Mouse (Mus musculus) MEL (cell line): ENCODE measurements at regions not wholly inside any gene's neighbourhood (a gene's known extent, or its start where the extent isn't known, plus 50 kb on each side); places are given as distances from the start of the nearest gene placed in this dataset.

Source experiments
- DNase-seq: peaks from one replicate; pipeline ENCODE4 v3.0.0; 2011; ENCODE audit warnings: low read depth, low spot score
- H3K27ac ChIP-seq: 2 replicates; pipeline ENCODE4 v1.5.1; 2012; ENCODE audit warnings: low read depth, mild to moderate bottlenecking, control low read depth, low read length, moderate library complexity; ENCODE audit not compliant: control insufficient read depth
- H3K27me3 ChIP-seq, 2 experiments: fragments of 150-350 bp in 1 of 2; sonication (generic) in 1 of 2; 2 replicates each; pipeline ENCODE4 v1.6.1; 2012; ENCODE audit warnings: low read length in 2 of 2, mild to moderate bottlenecking in 2 of 2, improper control_type of control experiment in 1 of 2, moderate library complexity in 1 of 2; ENCODE audit not compliant: insufficient read depth in 2 of 2, control insufficient read depth in 1 of 2
- H3K36me3 ChIP-seq, 2 experiments: 2 replicates each; pipeline ENCODE4 v1.6.1; 2012 to 2014; ENCODE audit warnings: low read length in 2 of 2, improper control_type of control experiment in 1 of 2, inconsistent platforms in 1 of 2, mild to moderate bottlenecking in 1 of 2; ENCODE audit not compliant: insufficient read depth in 2 of 2, control insufficient read depth in 1 of 2
- H3K4me1 ChIP-seq, 2 experiments: fragments of 150-350 bp in 1 of 2; sonication (generic) in 1 of 2; 2 replicates each; pipeline ENCODE4 v1.6.1; 2012; ENCODE audit warnings: low read length in 2 of 2, improper control_type of control experiment in 1 of 2, mild to moderate bottlenecking in 1 of 2; ENCODE audit not compliant: insufficient read depth in 2 of 2, control insufficient read depth in 1 of 2
- H3K4me3 ChIP-seq, 2 experiments: fragments of 150-350 bp in 1 of 2; sonication (generic) in 1 of 2; 2 replicates each; pipeline ENCODE4 v1.5.1; 2012; ENCODE audit warnings: low read depth in 2 of 2, low read length in 2 of 2, mild to moderate bottlenecking in 2 of 2, moderate library complexity in 2 of 2, control low read depth in 1 of 2, improper control_type of control experiment in 1 of 2; ENCODE audit not compliant: control insufficient read depth in 1 of 2, insufficient read depth in 1 of 2
- H3K79me2 ChIP-seq: 2 replicates; pipeline ENCODE4 v1.6.1; 2012; ENCODE audit warnings: mild to moderate bottlenecking, low read length, moderate library complexity; ENCODE audit not compliant: control insufficient read depth, poor library complexity, insufficient read depth
- H3K9ac ChIP-seq: 2 replicates; pipeline ENCODE4 v1.6.1; 2012; ENCODE audit warnings: low read depth, mild to moderate bottlenecking, control low read depth, low read length, moderate library complexity; ENCODE audit not compliant: control insufficient read depth, poor library complexity, severe bottlenecking
- H3K9me3 ChIP-seq: fragments of 150-350 bp; sonication (generic); replicated peaks from 2 replicates; pipeline ENCODE4 v1.6.1; 2012; ENCODE audit warnings: mild to moderate bottlenecking, low read length, improper control_type of control experiment, moderate library complexity; ENCODE audit not compliant: insufficient read depth
- BHLHE40 ChIP-seq: IDR thresholded peaks from 2 replicates; pipeline ENCODE4 v1.6.1; 2012; ENCODE audit warnings: low read depth, mild to moderate bottlenecking, inconsistent platforms, low read length, improper control_type of control experiment, borderline replicate concordance
- CHD1 ChIP-seq: IDR thresholded peaks from 2 replicates; pipeline ENCODE4 v1.6.1; 2012; ENCODE audit warnings: low read depth, mild to moderate bottlenecking, inconsistent platforms, low read length, improper control_type of control experiment
- CHD2 ChIP-seq: IDR thresholded peaks from 2 replicates; pipeline ENCODE4 v1.6.1; 2011; ENCODE audit warnings: low read length, improper control_type of control experiment
- E2F4 ChIP-seq: IDR thresholded peaks from 2 replicates; pipeline ENCODE4 v1.6.1; 2011; ENCODE audit warnings: low read depth, low read length, improper control_type of control experiment, borderline replicate concordance
- ELF1 ChIP-seq: IDR thresholded peaks from 2 replicates; pipeline ENCODE4 v1.6.1; 2014; ENCODE audit warnings: low read depth, mild to moderate bottlenecking, inconsistent platforms, low read length, improper control_type of control experiment, moderate library complexity
- GATA1 ChIP-seq: IDR thresholded peaks from 2 replicates; pipeline ENCODE4 v1.6.1; 2011; ENCODE audit warnings: low read depth, low read length, improper control_type of control experiment
- KAT2A ChIP-seq: conservative IDR thresholded peaks from 2 replicates; pipeline ENCODE4 v1.6.1; 2012; ENCODE audit warnings: low read depth, low read length, improper control_type of control experiment, inconsistent platforms
- MAX ChIP-seq: IDR thresholded peaks from 2 replicates; pipeline ENCODE4 v1.6.1; 2011; ENCODE audit warnings: low read length, improper control_type of control experiment
- MAZ ChIP-seq: IDR thresholded peaks from 2 replicates; pipeline ENCODE4 v1.6.1; 2012; ENCODE audit warnings: low read depth, mild to moderate bottlenecking, inconsistent platforms, low read length, improper control_type of control experiment
- MEF2A ChIP-seq: IDR thresholded peaks from 2 replicates; pipeline ENCODE4 v1.6.1; 2014; ENCODE audit warnings: low read depth, mild to moderate bottlenecking, inconsistent platforms, low read length, improper control_type of control experiment; ENCODE audit not compliant: poor library complexity, insufficient replicate concordance, severe bottlenecking; ENCODE audit errors: extremely low read depth
- MYB ChIP-seq: IDR thresholded peaks from 2 replicates; pipeline ENCODE4 v1.6.1; 2011; ENCODE audit warnings: mild to moderate bottlenecking, low read depth, low read length, improper control_type of control experiment
- POLR2A ChIP-seq, 2 experiments: IDR thresholded peaks; 2 replicates each; pipeline ENCODE4 v1.6.1; 2011 to 2012; ENCODE audit warnings: low read length in 2 of 2, mild to moderate bottlenecking in 2 of 2, control low read depth in 1 of 2, improper control_type of control experiment in 1 of 2, low read depth in 1 of 2, moderate library complexity in 1 of 2; ENCODE audit not compliant: control insufficient read depth in 1 of 2, insufficient read depth in 1 of 2, poor library complexity in 1 of 2
- POLR2AphosphoS2 ChIP-seq: IDR thresholded peaks from 2 replicates; pipeline ENCODE4 v1.6.1; 2011; ENCODE audit warnings: low read length, improper control_type of control experiment
- RAD21 ChIP-seq: IDR thresholded peaks from 2 replicates; pipeline ENCODE4 v1.6.1; 2011; ENCODE audit warnings: mild to moderate bottlenecking, low read depth, low read length, improper control_type of control experiment
- RCOR1 ChIP-seq: IDR thresholded peaks from 2 replicates; pipeline ENCODE4 v1.6.1; 2012; ENCODE audit warnings: low read depth, mild to moderate bottlenecking, inconsistent platforms, low read length, improper control_type of control experiment
- SMC3 ChIP-seq: IDR thresholded peaks from 2 replicates; pipeline ENCODE4 v1.6.1; 2011; ENCODE audit warnings: low read depth, low read length, improper control_type of control experiment
- TAL1 ChIP-seq: IDR thresholded peaks from 2 replicates; pipeline ENCODE4 v1.6.1; 2012; ENCODE audit warnings: mild to moderate bottlenecking, inconsistent platforms, low read length, moderate library complexity, mixed read lengths
- TBP ChIP-seq: IDR thresholded peaks from 2 replicates; pipeline ENCODE4 v1.8.0; 2011; ENCODE audit warnings: low read depth, low read length, improper control_type of control experiment
- ZC3H11A ChIP-seq: IDR thresholded peaks from 2 replicates; pipeline ENCODE4 v1.6.1; 2012; ENCODE audit warnings: low read depth, mild to moderate bottlenecking, inconsistent platforms, low read length, improper control_type of control experiment
- ZKSCAN1 ChIP-seq: IDR thresholded peaks from 2 replicates; pipeline ENCODE4 v1.6.1; 2012; ENCODE audit warnings: low read depth, mild to moderate bottlenecking, inconsistent platforms, low read length, improper control_type of control experiment, moderate library complexity

- Histone ChIP-seq H3K36me3 (no peaks in the 10 kb centered on the region), H3K4me1 (no peaks in the 10 kb centered on the region), H3K27me3 (no peaks in the 10 kb centered on the region), H3K4me3 (no peak overlapping the region), H3K27ac (no peak overlapping the region), H3K9me3 (no peaks in the 10 kb centered on the region), H3K79me2 (no peaks in the 10 kb centered on the region), H3K9ac (no peak overlapping the region)
- TF ChIP-seq MEF2A, result no peak
- TF ChIP-seq SMC3, result no peak
- TF ChIP-seq MAX, result no peak
- TF ChIP-seq RAD21, result no peak
- TF ChIP-seq RCOR1, result no peak
- TF ChIP-seq MAZ, result no peak
- no peak for TF ChIP-seq E2F4
- TF ChIP-seq GATA1, result no peak
- no peak for TF ChIP-seq MYB
- TF ChIP-seq KAT2A, result no peak
- no peak for TF ChIP-seq CHD2
- no peak for TF ChIP-seq ZC3H11A
- no peak for TF ChIP-seq ELF1
- no peak for TF ChIP-seq ZKSCAN1
- no peak for TF ChIP-seq TAL1
- TF ChIP-seq BHLHE40, result no peak
- DNase-seq, result no peak
Measured at GRCm38 (mm10) chr2:55817273-55817672, 381.5 kb downstream of the Kcnj3 start.

- H3K79me2 ChIP-seq, result no peaks in the 10 kb centered on the region
- TF ChIP-seq TAL1, result no peak
- TF ChIP-seq SMC3, result no peak
- TF ChIP-seq POLR2AphosphoS2, result no peak
- TF ChIP-seq TBP, result no peak
- TF ChIP-seq POLR2A (IDR thresholded peaks at IDR 0.05; ENCODE audit: control insufficient read depth in 1 of 2, insufficient read depth in 1 of 2, low read depth in 1 of 2, low read length in 2 of 2, poor library complexity in 1 of 2), result no peak
- no peak for TF ChIP-seq CHD1
- no peaks in the 10 kb centered on the region for H3K36me3 ChIP-seq
- no peak overlapping the region for H3K27ac ChIP-seq
- no peak overlapping the region for H3K4me3 ChIP-seq
- DNase-seq, result no peak
- no peak overlapping the region for H3K9ac ChIP-seq
- no peaks in the 10 kb centered on the region for H3K9me3 ChIP-seq
- H3K27me3 ChIP-seq, result no peaks in the 10 kb centered on the region
- H3K4me1 ChIP-seq, result no peaks in the 10 kb centered on the region
Measured at GRCm38 (mm10) chr2:55818220-55818619, 382.4 kb downstream of the Kcnj3 start.
